Mouse (Mus musculus) MEL (cell line): Measurements from ENCODE around the gene Rpn1.

Source experiments
- CTCF ChIP-seq, 3 experiments: IDR thresholded peaks in 2 of 3; conservative IDR thresholded peaks in 1 of 3; 2 replicates each; pipeline ENCODE4 v1.5.1; 2011 to 2012; ENCODE audit warnings: low read length in 3 of 3, low read depth in 2 of 3, mild to moderate bottlenecking in 2 of 3, improper control_type of control experiment in 1 of 3, inconsistent platforms in 1 of 3, mixed read lengths in 1 of 3, moderate library complexity in 1 of 3; ENCODE audit not compliant: control insufficient read depth in 1 of 3, insufficient read depth in 1 of 3, poor library complexity in 1 of 3, severe bottlenecking in 1 of 3
- MXI1 ChIP-seq: IDR thresholded peaks from 2 replicates; pipeline ENCODE4 v1.6.1; 2011; ENCODE audit warnings: mild to moderate bottlenecking, low read depth, low read length, improper control_type of control experiment
- POLR2A ChIP-seq, 2 experiments: IDR thresholded peaks; 2 replicates each; pipeline ENCODE4 v1.6.1; 2011 to 2012; ENCODE audit warnings: low read length in 2 of 2, mild to moderate bottlenecking in 2 of 2, control low read depth in 1 of 2, improper control_type of control experiment in 1 of 2, low read depth in 1 of 2, moderate library complexity in 1 of 2; ENCODE audit not compliant: control insufficient read depth in 1 of 2, insufficient read depth in 1 of 2, poor library complexity in 1 of 2
- TCF12 ChIP-seq: IDR thresholded peaks from 2 replicates; pipeline ENCODE4 v1.6.1; 2014; ENCODE audit warnings: low read depth, mild to moderate bottlenecking, inconsistent platforms, low read length, improper control_type of control experiment, moderate library complexity
- ZC3H11A ChIP-seq: IDR thresholded peaks from 2 replicates; pipeline ENCODE4 v1.6.1; 2012; ENCODE audit warnings: low read depth, mild to moderate bottlenecking, inconsistent platforms, low read length, improper control_type of control experiment
- ZNF384 ChIP-seq: IDR thresholded peaks from 2 replicates; pipeline ENCODE4 v1.6.1; 2012; ENCODE audit warnings: low read depth, mild to moderate bottlenecking, inconsistent platforms, low read length, improper control_type of control experiment

- TF ChIP-seq ZC3H11A (no peak), POLR2A (IDR thresholded peaks at IDR 0.05; ENCODE audit: control insufficient read depth in 1 of 2, insufficient read depth in 1 of 2, low read depth in 1 of 2, low read length in 2 of 2, poor library complexity in 1 of 2) (no peak), CTCF (IDR thresholded peaks at IDR 0.05 in 2 of 3, conservative IDR thresholded peaks at IDR 0.05 in 1 of 3; ENCODE audit: control insufficient read depth in 1 of 3, insufficient read depth in 1 of 3, low read depth in 2 of 3, low read length in 3 of 3, poor library complexity in 1 of 3, severe bottlenecking in 1 of 3) (no peak), TCF12 (no peak), ZNF384 (no peak), MXI1 (no peak)
Measured at GRCm38 (mm10) chr6:88102096-88102495, 17.8 kb downstream of the Rpn1 start.
